Mouse (Mus musculus): ENCODE data around the gene Aig1. TPM values are rescaled to one million over a fixed set of nuclear protein-coding genes. Genes with fewer than 3 reads are reported as not detected.

Gene Aig1
- polyA plus RNA-seq, 1 experiment = 12.1 TPM

DNA sequence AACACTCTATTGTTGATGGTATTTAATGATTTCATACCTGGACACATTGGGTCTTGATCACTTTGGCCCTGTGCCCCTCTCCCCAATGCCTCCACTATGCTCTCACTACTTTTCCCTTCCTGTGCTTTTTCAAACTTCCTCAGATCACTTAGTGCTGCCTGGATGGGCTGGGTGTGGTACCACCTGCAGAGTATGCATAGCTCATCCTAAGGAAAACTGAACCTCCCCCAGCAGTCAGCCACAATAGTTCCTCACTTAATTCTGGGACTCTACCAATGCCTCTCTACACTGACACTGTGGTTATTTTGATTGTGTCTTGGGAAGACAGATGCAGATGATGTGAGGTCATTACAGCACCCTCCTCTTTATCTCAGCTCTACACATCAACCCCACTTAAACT lies 99.9 kb downstream of the Aig1 start:
- TF ChIP-seq CTCF (IDR thresholded peaks at IDR 0.05; ENCODE audit: extremely low read depth, insufficient read depth, insufficient read length, insufficient replicate concordance) = no peak
- TF ChIP-seq POLR2A (IDR thresholded peaks at IDR 0.05; ENCODE audit: low read depth, low read length) = no peak
- H3K27me3 ChIP-seq (ENCODE audit: control insufficient read depth, insufficient read depth, low read length) = no peaks in the 10 kb centered on the region
- no peak for DNase-seq (ENCODE audit: low read depth in 1 of 2, low spot score in 2 of 2)

GRCm38 (mm10) chr10:13767076-13767475 lies 101.7 kb downstream of the Aig1 start:
- Histone ChIP-seq H3K4me1 (ENCODE audit: control insufficient read depth, insufficient read depth, insufficient read length) (no peaks in the 10 kb centered on the region), H3K36me3 (ENCODE audit: control insufficient read depth, insufficient read depth, low read length) (no peaks in the 10 kb centered on the region), H3K27ac (ENCODE audit: insufficient read depth, low read length) (no peak overlapping the region), H3K4me3 (ENCODE audit: extremely low read depth, insufficient read depth, insufficient read length) (no peak overlapping the region), H3K27me3 (ENCODE audit: control insufficient read depth, insufficient read depth, low read length) (no peaks in the 10 kb centered on the region)
- 96% methylated on average over 6 of the region's 6 CpGs for whole genome bisulfite sequencing
- DNase-seq (ENCODE audit: low read depth in 1 of 2, low spot score in 2 of 2) = no peak
- no peak for TF ChIP-seq CTCF (IDR thresholded peaks at IDR 0.05; ENCODE audit: extremely low read depth, insufficient read depth, insufficient read length, insufficient replicate concordance)
- TF ChIP-seq POLR2A (IDR thresholded peaks at IDR 0.05; ENCODE audit: low read depth, low read length) = no peak

More for the DNA sequence above, 99.9 kb downstream of the Aig1 start:
- H3K36me3 ChIP-seq (ENCODE audit: control insufficient read depth, insufficient read depth, low read length) = no peaks in the 10 kb centered on the region
- H3K4me1 ChIP-seq (ENCODE audit: control insufficient read depth, insufficient read depth, insufficient read length) = no peaks in the 10 kb centered on the region
- H3K4me3 ChIP-seq (ENCODE audit: extremely low read depth, insufficient read depth, insufficient read length) = no peak overlapping the region
- no peak overlapping the region for H3K27ac ChIP-seq (ENCODE audit: insufficient read depth, low read length)

DNA sequence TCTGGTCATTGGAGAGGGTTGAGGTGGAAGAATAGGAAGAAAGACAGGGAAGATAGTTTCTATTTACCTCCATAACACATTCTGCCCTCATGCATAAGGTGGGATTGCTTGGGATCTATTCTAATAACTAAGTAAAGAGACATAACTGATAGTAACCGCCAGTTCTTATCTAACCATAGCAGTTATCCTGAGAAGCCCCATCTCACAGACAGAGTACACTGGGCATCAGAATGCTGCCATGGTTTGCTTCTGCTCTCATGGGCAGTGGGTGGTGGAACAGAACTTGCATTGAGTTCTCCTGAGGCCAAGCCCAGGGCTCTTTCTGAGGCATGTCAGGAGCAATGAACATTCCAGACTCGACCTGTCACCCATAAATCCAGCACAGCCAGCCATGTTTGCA lies 105.6 kb downstream of the Aig1 start:
- H3K27me3 ChIP-seq (ENCODE audit: control insufficient read depth, insufficient read depth, low read length) = no peaks in the 10 kb centered on the region
- H3K4me1 ChIP-seq (ENCODE audit: control insufficient read depth, insufficient read depth, insufficient read length) = no peaks in the 10 kb centered on the region
- DNase-seq (ENCODE audit: low read depth in 1 of 2, low spot score in 2 of 2) = no peak
- no peak overlapping the region for H3K27ac ChIP-seq (ENCODE audit: insufficient read depth, low read length)
- WGBS = 79% methylated on average over 2 of the region's 2 CpGs
- TF ChIP-seq CTCF (IDR thresholded peaks at IDR 0.05; ENCODE audit: extremely low read depth, insufficient read depth, insufficient read length, insufficient replicate concordance) (no peak), POLR2A (IDR thresholded peaks at IDR 0.05; ENCODE audit: low read depth, low read length) (no peak)
- H3K4me3 ChIP-seq (ENCODE audit: extremely low read depth, insufficient read depth, insufficient read length) = no peak overlapping the region
- no peaks in the 10 kb centered on the region for H3K36me3 ChIP-seq (ENCODE audit: control insufficient read depth, insufficient read depth, low read length)

- Histone ChIP-seq H3K27ac (ENCODE audit: insufficient read depth, low read length) (no peak overlapping the region), H3K4me3 (ENCODE audit: extremely low read depth, insufficient read depth, insufficient read length) (no peak overlapping the region), H3K27me3 (ENCODE audit: control insufficient read depth, insufficient read depth, low read length) (no peaks in the 10 kb centered on the region), H3K36me3 (ENCODE audit: control insufficient read depth, insufficient read depth, low read length) (no peaks in the 10 kb centered on the region), H3K4me1 (ENCODE audit: control insufficient read depth, insufficient read depth, insufficient read length) (no peaks in the 10 kb centered on the region)
- no peak for TF ChIP-seq POLR2A (IDR thresholded peaks at IDR 0.05; ENCODE audit: low read depth, low read length)
- no peak for TF ChIP-seq CTCF (IDR thresholded peaks at IDR 0.05; ENCODE audit: extremely low read depth, insufficient read depth, insufficient read length, insufficient replicate concordance)
- DNase-seq (ENCODE audit: low read depth in 1 of 2, low spot score in 2 of 2) = no peak
- 92% methylated on average over 1 of the region's 1 CpGs for WGBS
These were observed 114.1 kb downstream of the Aig1 start for GRCm38 (mm10) chr10:13754712-13755111.

DNA sequence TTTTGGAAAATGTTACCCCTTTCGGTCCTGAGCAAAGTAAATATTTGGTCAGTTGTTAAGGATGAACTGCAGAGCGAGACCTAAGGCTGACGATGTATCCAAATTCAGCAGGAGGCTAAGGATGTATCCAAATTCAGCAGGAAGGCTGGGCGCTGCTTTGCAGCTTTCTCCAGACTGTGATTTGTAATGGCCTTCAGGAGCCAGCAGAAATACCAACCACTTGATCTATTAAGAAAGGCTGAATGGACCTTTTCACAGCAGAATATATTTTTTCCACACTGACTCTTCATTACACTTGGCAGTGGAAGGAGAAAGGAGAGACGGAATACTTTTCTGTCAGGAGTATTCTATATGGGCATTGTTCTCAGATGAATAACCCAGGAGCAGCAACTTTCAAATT lies 115.0 kb downstream of the Aig1 start:
- no peak for DNase-seq (ENCODE audit: low read depth in 1 of 2, low spot score in 2 of 2)
- TF ChIP-seq POLR2A (IDR thresholded peaks at IDR 0.05; ENCODE audit: low read depth, low read length) = no peak
- no peak for TF ChIP-seq CTCF (IDR thresholded peaks at IDR 0.05; ENCODE audit: extremely low read depth, insufficient read depth, insufficient read length, insufficient replicate concordance)
- WGBS = 97% methylated on average over 5 of the region's 5 CpGs

DNA sequence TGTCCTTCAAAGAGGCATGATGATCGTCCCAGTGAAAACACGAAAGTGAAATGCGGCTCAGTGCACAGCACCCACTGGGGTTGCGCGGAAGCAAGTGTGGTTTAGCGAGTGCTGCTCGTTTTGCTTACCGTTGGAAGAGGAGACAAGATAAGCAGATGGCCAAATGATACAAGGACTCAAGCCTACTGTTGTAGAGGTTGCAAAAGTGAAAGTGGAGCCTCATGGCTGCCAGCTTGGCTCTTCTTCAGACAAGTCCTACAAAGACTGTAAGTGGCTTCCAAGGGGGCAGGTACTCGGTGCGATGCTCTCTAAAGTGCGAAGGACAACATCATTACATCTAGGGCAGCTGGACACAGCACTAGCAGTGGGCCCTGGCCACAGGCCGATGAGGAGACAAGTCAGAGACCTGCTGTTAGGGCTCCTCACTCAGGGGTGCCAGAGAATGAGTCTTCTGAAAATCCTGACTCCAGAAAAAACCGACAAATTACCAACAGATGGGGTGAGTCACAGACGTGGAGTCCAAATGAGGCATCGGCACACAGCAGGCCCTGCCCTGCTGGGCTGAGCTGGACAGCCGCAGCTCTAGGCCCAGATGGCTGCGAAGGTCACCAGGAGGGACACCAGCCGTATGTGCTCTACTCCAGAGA lies 129.2 kb downstream of the Aig1 start:
- TF ChIP-seq CTCF (IDR thresholded peaks at IDR 0.05; ENCODE audit: extremely low read depth, insufficient read depth, insufficient read length, insufficient replicate concordance) (no peak), POLR2A (IDR thresholded peaks at IDR 0.05; ENCODE audit: low read depth, low read length) (no peak)
- Histone ChIP-seq H3K4me3 (ENCODE audit: extremely low read depth, insufficient read depth, insufficient read length) (no peak overlapping the region), H3K36me3 (ENCODE audit: control insufficient read depth, insufficient read depth, low read length) (no peaks in the 10 kb centered on the region), H3K4me1 (ENCODE audit: control insufficient read depth, insufficient read depth, insufficient read length) (no peaks in the 10 kb centered on the region), H3K27me3 (ENCODE audit: control insufficient read depth, insufficient read depth, low read length) (no peaks in the 10 kb centered on the region), H3K27ac (ENCODE audit: insufficient read depth, low read length) (no peak overlapping the region)
- WGBS = 94% methylated on average over 18 of the region's 18 CpGs
- DNase-seq (ENCODE audit: low read depth in 1 of 2, low spot score in 2 of 2) = no peak

More for the DNA sequence above, 115.0 kb downstream of the Aig1 start:
- no peak overlapping the region for H3K27ac ChIP-seq (ENCODE audit: insufficient read depth, low read length)
- H3K36me3 ChIP-seq (ENCODE audit: control insufficient read depth, insufficient read depth, low read length) = no peaks in the 10 kb centered on the region
- no peak overlapping the region for H3K4me3 ChIP-seq (ENCODE audit: extremely low read depth, insufficient read depth, insufficient read length)
- H3K4me1 ChIP-seq (ENCODE audit: control insufficient read depth, insufficient read depth, insufficient read length) = no peaks in the 10 kb centered on the region
- no peaks in the 10 kb centered on the region for H3K27me3 ChIP-seq (ENCODE audit: control insufficient read depth, insufficient read depth, low read length)

DNA sequence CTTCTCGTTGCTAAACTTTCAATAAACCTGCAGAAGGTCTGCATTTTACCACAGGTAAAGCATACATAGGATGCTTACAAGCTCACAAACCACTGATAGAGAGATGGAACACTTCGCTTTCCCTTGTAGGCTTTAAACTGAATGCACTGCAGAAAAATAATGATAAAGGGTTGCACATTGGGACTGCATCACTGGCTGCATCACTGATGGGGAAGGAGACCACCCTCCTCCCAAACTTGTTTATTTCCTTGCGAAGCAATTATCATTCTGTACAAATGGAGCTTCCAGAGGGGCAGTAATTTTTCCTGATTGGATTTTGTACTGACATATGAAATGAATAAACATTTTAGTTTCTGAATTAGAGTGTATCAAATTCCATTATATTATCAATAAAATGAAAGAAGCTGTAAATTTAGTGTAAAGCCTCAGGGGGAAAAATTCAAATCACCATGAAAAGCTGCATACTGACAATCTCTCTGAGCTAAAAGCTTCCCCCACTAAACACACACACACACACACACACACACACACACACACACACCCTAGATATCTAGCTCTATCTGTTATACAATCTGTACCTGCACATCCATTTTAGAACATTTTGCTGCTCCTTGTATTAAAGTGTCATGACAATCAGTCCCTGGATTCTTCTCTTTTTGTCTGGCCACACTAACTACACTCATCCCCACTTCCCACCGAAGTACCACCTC lies 138.6 kb downstream of the Aig1 start:
- Histone ChIP-seq H3K4me1 (ENCODE audit: control insufficient read depth, insufficient read depth, insufficient read length) (no peaks in the 10 kb centered on the region), H3K27me3 (ENCODE audit: control insufficient read depth, insufficient read depth, low read length) (no peaks in the 10 kb centered on the region), H3K4me3 (ENCODE audit: extremely low read depth, insufficient read depth, insufficient read length) (no peak overlapping the region), H3K27ac (ENCODE audit: insufficient read depth, low read length) (no peak overlapping the region), H3K36me3 (ENCODE audit: control insufficient read depth, insufficient read depth, low read length) (no peaks in the 10 kb centered on the region)
- no peak for TF ChIP-seq POLR2A (IDR thresholded peaks at IDR 0.05; ENCODE audit: low read depth, low read length)
- TF ChIP-seq CTCF (IDR thresholded peaks at IDR 0.05; ENCODE audit: extremely low read depth, insufficient read depth, insufficient read length, insufficient replicate concordance) = no peak
- no peak for DNase-seq (ENCODE audit: low read depth in 1 of 2, low spot score in 2 of 2)
- WGBS = 93% methylated on average over 4 of the region's 4 CpGs
